In genomic region chr1:191964773-191965481, GRCm38 (mm10) we compare ENCODE assay signal across 8 mouse cellular contexts. TPM values are rescaled to one million over a fixed set of nuclear protein-coding genes. Genes with fewer than 3 reads are reported as not detected.
DNase-seq lines count a peak whose midpoint lies in the region; ATAC-seq lines count a peak whose summit lies in the region.

No protein-coding gene starts in this region.

- no peaks in the 10 kb centered on the region for H3K36me3 ChIP-seq in forebrain, embryonic 14.5 days (ENCODE audit: control insufficient read depth, insufficient read depth, low read length)
- H3K36me3 ChIP-seq in lung, embryonic 16.5 days (ENCODE audit: control insufficient read depth, insufficient read depth, low read length) = no peaks in the 10 kb centered on the region

- no peak overlapping the region for H3K9ac ChIP-seq in forebrain, embryonic 14.5 days (ENCODE audit: low read length)
- 0 out of 2 replicates have a peak overlapping the region, but pooled peaks have one; percentile 13 for H3K9ac ChIP-seq in lung, embryonic 16.5 days (ENCODE audit: low read length)

- WGBS in forebrain, embryonic 14.5 days = 19% methylated on average over 13 of the region's 13 CpGs
- WGBS in lung, embryonic 16.5 days = 14% methylated on average over 13 of the region's 13 CpGs

- H3K27me3 ChIP-seq in forebrain, embryonic 14.5 days (replicated peaks; ENCODE audit: control insufficient read depth, insufficient read depth, low read length) = no peaks in the 10 kb centered on the region
- H3K27me3 ChIP-seq in lung, embryonic 16.5 days (ENCODE audit: control insufficient read depth, insufficient read depth, low read depth, low read length) = no peaks in the 10 kb centered on the region

- peak; percentile 76 for ATAC-seq in forebrain, embryonic 14.5 days
- peak; percentile 70 for ATAC-seq in lung, embryonic 16.5 days (ENCODE audit: low read depth)

- H3K4me2 ChIP-seq in forebrain, embryonic 14.5 days (ENCODE audit: low read length) = no peak overlapping the region
- H3K4me2 ChIP-seq in lung, embryonic 16.5 days (ENCODE audit: low read depth, low read length) = peak overlapping the region; percentile 25; the same call in 1 of the 2 replicates

- no peak overlapping the region for H3K27ac ChIP-seq in forebrain, embryonic 14.5 days (ENCODE audit: low read depth, low read length)
- H3K27ac ChIP-seq in lung, embryonic 16.5 days (ENCODE audit: low read length) = no peak overlapping the region

- DNase-seq in ES-CJ7 (ENCODE audit: low read depth, low spot score) = peak; percentile 94
- peak; percentile 79 for DNase-seq in c-Kit-positive CD71-positive TER-119-positive erythroid progenitor cells, embryonic 14.5 days (ENCODE audit: low spot score)
- DNase-seq in forebrain, embryonic 14.5 days (ENCODE audit: low spot score) = peak; percentile 93
- peak; percentile 47 for DNase-seq in heart, postnatal 25 days (ENCODE audit: low spot score)
- peak; percentile 65 for DNase-seq in layer of hippocampus, adult 9-10 months (ENCODE audit: low spot score)
- peak; percentile 50 for DNase-seq in ovary, adult 18-20 months (ENCODE audit: low spot score)
- peak; percentile 82 for DNase-seq in thymus, postnatal 0 days (ENCODE audit: low spot score)

- intact Hi-C loops in heart, postnatal 25 days (cut with DNase I) = loop anchor here (1.0 to 2.0 kb wide), 4 partner anchors 22 to 131 kb away; no protein-coding TSS in a partner anchor

- no peak overlapping the region for H3K4me3 ChIP-seq in forebrain, embryonic 14.5 days (ENCODE audit: low read depth, low read length)
- H3K4me3 ChIP-seq in lung, embryonic 16.5 days (ENCODE audit: low read length) = no peak overlapping the region

- H3K4me1 ChIP-seq in forebrain, embryonic 14.5 days (ENCODE audit: control insufficient read depth, insufficient read depth, low read length) = no peaks in the 10 kb centered on the region
- 0 out of 2 replicates have a peak, but pooled peaks cover 2% of the 10 kb centered on the region for H3K4me1 ChIP-seq in lung, embryonic 16.5 days (replicated peaks; ENCODE audit: control insufficient read depth, insufficient read depth, low read length)

- no peaks in the 10 kb centered on the region for H3K9me3 ChIP-seq in forebrain, embryonic 14.5 days (replicated peaks; ENCODE audit: control insufficient read depth, low read length)
- no peaks in the 10 kb centered on the region for H3K9me3 ChIP-seq in lung, embryonic 16.5 days (ENCODE audit: control insufficient read depth, low read length)

RNA-seq across cellular contexts. Expression of gene Rd3, which starts 12.2 kb away (rescaled TPM):
- 2.4 and 2.7 TPM in 2 replicates for polyA plus RNA-seq in forebrain, embryonic 14.5 days (2014; fragmentation: Nextera tagmentation; extraction: Ambion mirVana)
- under 1 TPM; 0.28 to 0.31 TPM for total RNA-seq in heart, postnatal 25 days (2021)
- polyA plus RNA-seq in lung, embryonic 16.5 days (2015; fragmentation: Nextera tagmentation; extraction: Ambion mirVana) = 2.9 and 3.8 TPM in 2 replicates
- polyA plus RNA-seq in thymus, postnatal 0 days (2015; fragmentation: Nextera tagmentation; extraction: Ambion mirVana) = 2.3 and 3.7 TPM in 2 replicates

RNA-seq across cellular contexts. Expression of gene Slc30a1, which starts 58.4 kb away (rescaled TPM):
- 1.3 and 2.0 TPM in 2 replicates for polyA plus RNA-seq in forebrain, embryonic 14.5 days (2014; fragmentation: Nextera tagmentation; extraction: Ambion mirVana)
- total RNA-seq in heart, postnatal 25 days (2021) = 10 to 100 TPM; 18.4 to 25.6 TPM
- 1.5 and 1.8 TPM in 2 replicates for polyA plus RNA-seq in lung, embryonic 16.5 days (2015; fragmentation: Nextera tagmentation; extraction: Ambion mirVana)
- polyA plus RNA-seq in thymus, postnatal 0 days (2015; fragmentation: Nextera tagmentation; extraction: Ambion mirVana) = 1.6 and 2.6 TPM in 2 replicates
